Mouse (Mus musculus) liver, embryonic 12.5 days (tissue): ENCODE results near the gene Btbd8. TPM values are rescaled to one million over a fixed set of nuclear protein-coding genes. Genes with fewer than 3 reads are reported as not detected.
A peak's percentile ranks its signal among the peaks of the same experiment; 100 is the strongest.

Experiments used
- ATAC-seq: fragments of 200-750 bp; cut with Nextera tagmentation; 2 replicates; pipeline ENCODE4 v1.8.0; 2017; ENCODE audit warnings: moderate number of reproducible peaks, mild to moderate bottlenecking, moderate library complexity
- H3K27ac ChIP-seq: fragments of 300-500 bp; sonication (generic); 2 replicates; pipeline ENCODE4 v1.5.1; 2016; ENCODE audit warnings: mild to moderate bottlenecking
- H3K27me3 ChIP-seq: fragments of 300-500 bp; sonication (generic); replicated peaks from 2 replicates; pipeline ENCODE4 v1.6.1; 2016; ENCODE audit warnings: mild to moderate bottlenecking, moderate library complexity
- H3K36me3 ChIP-seq: fragments of 300-500 bp; sonication (generic); 2 replicates; pipeline ENCODE4 v1.6.1; 2016; ENCODE audit warnings: mild to moderate bottlenecking, moderate library complexity
- H3K4me1 ChIP-seq: fragments of 300-500 bp; sonication (generic); 2 replicates; pipeline ENCODE4 v1.6.1; 2016
- H3K4me2 ChIP-seq: fragments of 300-500 bp; sonication (generic); 2 replicates; pipeline ENCODE4 v1.6.1; 2016; ENCODE audit warnings: mild to moderate bottlenecking, moderate library complexity
- H3K4me3 ChIP-seq: fragments of 300-500 bp; sonication (generic); 2 replicates; pipeline ENCODE4 v1.5.1; 2016; ENCODE audit warnings: mild to moderate bottlenecking, moderate library complexity
- H3K9ac ChIP-seq: fragments of 300-500 bp; sonication (generic); 2 replicates; pipeline ENCODE4 v1.6.1; 2016; ENCODE audit warnings: mild to moderate bottlenecking, moderate library complexity
- H3K9me3 ChIP-seq: fragments of 300-500 bp; sonication (generic); replicated peaks from 2 replicates; pipeline ENCODE4 v1.6.1; 2016; ENCODE audit warnings: mild to moderate bottlenecking, moderate library complexity
- WGBS: fragments of 180-500 bp; shearing (Covaris S2); methylation state at CpG from one replicate; pipeline ENCODE4 v1.1.7; 2016; ENCODE audit not compliant: insufficient replicate concordance; 5-methylcytosine and 5-hydroxymethylcytosine counted together
- polyA plus RNA-seq: library from polyadenylated mRNA; unstranded; fragments of >200 nt; fragmentation: Nextera tagmentation; extraction: Ambion mirVana; gene quantifications from 2 replicates; pipeline ENCODE4 v1.2.1, GENCODE M21; 2016

The Btbd8 gene
- polyA plus RNA-seq, 1 experiment from 2014 or later, result 1.8 TPM

DNA sequence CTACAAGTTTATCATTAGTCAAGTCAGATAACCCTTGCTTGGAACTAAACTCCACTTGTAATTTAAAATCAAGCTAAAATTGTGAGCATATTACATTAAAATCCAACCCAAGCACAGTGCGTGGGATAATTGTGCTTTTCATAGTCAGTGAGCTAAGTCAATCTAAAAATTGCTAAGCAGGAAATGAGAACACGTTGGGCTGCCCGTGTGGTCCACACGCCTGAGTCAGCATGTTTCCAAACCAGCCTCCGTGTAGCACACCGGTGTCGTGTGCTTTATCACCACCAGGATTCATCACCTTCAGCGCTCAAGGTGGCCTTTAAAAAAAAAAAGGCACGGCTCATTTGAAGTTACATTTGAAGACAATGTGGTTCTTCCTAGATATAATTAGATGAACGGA, 86.5 kb downstream of the Btbd8 start:
- no peaks in the 10 kb centered on the region for H3K36me3 ChIP-seq
- H3K9me3 ChIP-seq, result no peaks in the 10 kb centered on the region
- H3K4me3 ChIP-seq, result no peak overlapping the region
- WGBS, result 58% methylated on average over 10 of the region's 10 CpGs
- H3K9ac ChIP-seq, result no peak overlapping the region
- no peak overlapping the region for H3K4me2 ChIP-seq
- ATAC-seq, result no peak
- H3K27me3 ChIP-seq, result no peaks in the 10 kb centered on the region
- no peak overlapping the region for H3K27ac ChIP-seq
- no peaks in the 10 kb centered on the region for H3K4me1 ChIP-seq

DNA sequence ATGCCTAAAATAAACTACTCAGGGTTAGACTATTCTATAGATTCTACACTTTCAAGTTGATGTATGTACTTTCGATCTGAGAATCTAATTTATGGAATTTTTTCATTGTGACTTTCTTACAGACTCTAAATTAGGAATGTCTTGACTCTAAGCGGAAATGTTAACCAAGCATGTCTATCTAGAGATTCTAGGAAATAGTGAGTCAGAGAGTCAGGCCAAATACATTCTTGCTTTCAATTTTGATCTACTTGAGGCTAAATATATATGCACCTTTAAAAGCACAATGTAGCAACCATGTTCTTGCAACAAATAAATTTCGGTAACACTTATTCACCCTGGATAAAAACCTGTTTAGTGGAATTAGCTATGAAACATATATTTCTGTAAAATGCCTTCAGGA, 91.1 kb downstream of the Btbd8 start:
- no peak for ATAC-seq
- no peak overlapping the region for H3K4me2 ChIP-seq
- 75% methylated on average over 3 of the region's 3 CpGs for WGBS

DNA sequence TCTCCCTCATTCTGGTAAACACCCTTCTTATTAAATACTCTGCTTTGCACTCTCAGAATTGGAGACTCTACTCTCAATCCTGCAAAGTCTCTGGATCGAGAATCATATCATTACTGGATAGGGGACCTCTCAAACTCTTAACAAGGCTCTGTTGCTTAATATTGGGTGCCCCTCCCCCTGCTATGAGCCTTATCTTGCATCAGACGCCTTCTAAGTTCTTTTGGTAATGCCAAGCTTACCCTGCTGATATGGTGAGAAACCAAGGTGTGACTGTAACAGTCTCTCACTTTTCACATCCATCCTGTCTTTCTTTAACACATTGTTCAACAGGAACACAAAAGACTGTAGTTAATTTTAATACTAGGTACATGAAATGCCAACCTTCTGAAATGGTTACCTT, 95.8 kb downstream of the Btbd8 start:
- no peak overlapping the region for H3K4me2 ChIP-seq
- H3K36me3 ChIP-seq, result no peaks in the 10 kb centered on the region
- no peaks in the 10 kb centered on the region; the same call in 1 of the 2 replicates for H3K27me3 ChIP-seq
- H3K9me3 ChIP-seq, result no peaks in the 10 kb centered on the region
- peaks cover 12% of the 10 kb centered on the region for H3K4me1 ChIP-seq
- ATAC-seq, result peak; percentile 61; the same call in 1 of the 2 replicates
- 28% methylated on average over 2 of the region's 2 CpGs for WGBS
- no peak overlapping the region for H3K27ac ChIP-seq
- H3K4me3 ChIP-seq, result no peak overlapping the region
- H3K9ac ChIP-seq, result no peak overlapping the region

More for the DNA sequence above, 91.1 kb downstream of the Btbd8 start:
- H3K27me3 ChIP-seq, result no peaks in the 10 kb centered on the region
- no peak overlapping the region for H3K9ac ChIP-seq
- peaks cover 8% of the 10 kb centered on the region for H3K4me1 ChIP-seq
- no peak overlapping the region for H3K4me3 ChIP-seq
- no peaks in the 10 kb centered on the region for H3K36me3 ChIP-seq
- no peak overlapping the region for H3K27ac ChIP-seq
- no peaks in the 10 kb centered on the region for H3K9me3 ChIP-seq

DNA sequence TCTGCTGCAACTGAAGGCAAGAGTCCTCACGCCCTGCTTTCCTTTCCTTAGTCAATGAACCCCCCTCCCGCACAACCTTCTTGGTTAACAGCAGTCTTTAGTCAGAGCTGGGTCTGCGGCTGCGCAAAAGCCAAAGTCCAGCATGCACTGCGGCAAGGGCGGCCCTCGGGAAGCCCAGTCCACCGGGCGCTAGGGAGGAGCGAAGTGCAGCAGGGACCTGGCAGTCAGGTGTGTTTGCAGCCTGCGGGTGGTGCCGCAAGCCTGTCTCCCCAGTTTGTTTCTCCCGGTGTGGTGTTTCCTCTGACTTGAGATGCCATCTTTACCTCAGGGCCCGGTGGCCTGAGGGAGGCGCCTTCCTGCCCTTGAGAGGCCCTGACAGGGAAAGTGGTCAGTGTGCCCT, 96.8 kb downstream of the Btbd8 start, which contains the start of gene 1700028K03Rik:
TSS of gene 1700028K03Rik (plus strand) at position 129 of the 400 bp plus-strand sequence.
- peak within 1 kb of the TSS; percentile 29 for H3K4me2 ChIP-seq
- peak; percentile 58; the same call in 1 of the 2 replicates for ATAC-seq
- H3K27me3 ChIP-seq, result no peaks in the 10 kb centered on the region; the same call in 1 of the 2 replicates

DNA sequence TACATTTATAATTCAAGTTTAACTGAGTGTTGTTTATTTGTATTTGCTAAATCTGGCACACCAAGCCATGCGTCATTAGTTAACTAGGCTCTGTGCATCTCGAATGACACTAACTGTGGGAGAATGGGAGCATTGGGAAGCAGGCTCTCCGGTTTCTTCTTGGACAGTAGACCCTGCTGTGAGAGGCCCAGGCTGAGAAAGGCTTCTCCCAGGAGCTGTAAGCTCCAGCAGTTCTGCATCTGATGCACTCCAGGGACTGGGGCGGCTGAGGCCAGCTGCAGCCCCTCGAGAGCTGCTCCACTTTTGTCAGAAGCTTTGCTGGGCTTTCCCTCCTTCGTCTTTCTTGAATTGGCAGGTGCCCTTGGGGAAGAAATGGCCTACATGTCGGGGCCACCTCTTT, 103.9 kb downstream of the Btbd8 start:
- Histone ChIP-seq H3K9me3 (no peaks in the 10 kb centered on the region), H3K27me3 (peaks cover 7% of the 10 kb centered on the region), H3K4me3 (no peak overlapping the region), H3K4me1 (peaks cover 2% of the 10 kb centered on the region), H3K4me2 (no peak overlapping the region), H3K9ac (no peak overlapping the region), H3K36me3 (no peaks in the 10 kb centered on the region), H3K27ac (no peak overlapping the region)
- no peak for ATAC-seq
- 55% methylated on average over 7 of the region's 7 CpGs for WGBS

More for the DNA sequence above, 96.8 kb downstream of the Btbd8 start, which contains the start of gene 1700028K03Rik:
- Histone ChIP-seq H3K9me3 (no peaks in the 10 kb centered on the region), H3K27ac (no peak within 1 kb of the TSS), H3K36me3 (no peaks in the 10 kb centered on the region), H3K9ac (no peak within 1 kb of the TSS), H3K4me3 (no peak within 1 kb of the TSS), H3K4me1 (peaks cover 12% of the 10 kb centered on the region)
- 52% methylated on average over 15 of the region's 15 CpGs for WGBS

DNA sequence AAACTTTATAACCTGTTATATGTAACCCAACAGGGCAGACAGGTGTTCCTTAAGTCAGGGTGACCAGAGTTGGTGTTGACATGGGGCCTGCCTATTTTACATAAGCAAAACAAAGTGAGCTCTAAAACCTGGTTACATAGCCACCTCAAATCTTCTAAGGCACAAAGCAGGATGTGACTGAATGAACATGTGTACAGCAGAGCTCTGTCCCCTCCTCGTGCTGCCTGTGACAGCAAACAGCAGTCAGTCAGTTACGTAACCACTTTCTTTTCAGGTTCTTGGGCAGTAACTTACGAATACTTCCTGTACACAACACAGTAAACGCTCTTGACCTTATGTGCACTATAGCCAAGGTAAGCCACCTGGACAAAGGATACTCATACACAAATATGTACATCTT, 108.1 kb downstream of the Btbd8 start:
- no peak for ATAC-seq
- H3K4me3 ChIP-seq, result no peak overlapping the region
- peaks cover 25% of the 10 kb centered on the region for H3K4me1 ChIP-seq
- WGBS, result 63% methylated on average over 4 of the region's 4 CpGs
- H3K4me2 ChIP-seq, result no peak overlapping the region
- H3K9me3 ChIP-seq, result no peaks in the 10 kb centered on the region
- peaks cover 9% of the 10 kb centered on the region; the same call in 1 of the 2 replicates for H3K36me3 ChIP-seq
- no peak overlapping the region for H3K9ac ChIP-seq
- no peak overlapping the region for H3K27ac ChIP-seq
- H3K27me3 ChIP-seq, result peaks cover 7% of the 10 kb centered on the region

DNA sequence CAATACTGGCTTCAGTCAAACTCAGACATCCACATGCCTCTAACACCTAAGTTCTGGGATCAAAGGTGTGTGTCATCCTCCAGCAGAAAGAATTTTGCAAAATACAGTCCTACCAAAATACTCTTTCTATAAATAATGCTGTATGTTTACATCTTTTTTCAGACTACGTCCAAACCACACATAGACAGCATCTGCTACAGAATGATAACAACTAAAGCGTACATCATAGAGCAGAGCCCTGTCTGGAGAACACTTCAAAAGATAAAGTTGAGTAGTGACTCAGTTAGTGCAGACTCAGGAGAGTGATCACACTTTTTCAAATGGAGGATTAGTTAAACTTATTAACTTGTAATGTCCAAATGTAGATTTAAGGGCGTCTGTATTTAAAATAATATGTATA, 110.2 kb downstream of the Btbd8 start:
- 32% methylated on average over 3 of the region's 3 CpGs for WGBS
- H3K4me3 ChIP-seq, result no peak overlapping the region
- H3K27me3 ChIP-seq, result no peaks in the 10 kb centered on the region
- no peaks in the 10 kb centered on the region for H3K9me3 ChIP-seq
- H3K27ac ChIP-seq, result peak overlapping the region; percentile 83
- H3K36me3 ChIP-seq, result peaks cover 18% of the 10 kb centered on the region
- H3K9ac ChIP-seq, result no peak overlapping the region; the same call in 1 of the 2 replicates
- peaks cover 25% of the 10 kb centered on the region for H3K4me1 ChIP-seq
- peak; percentile 100 for ATAC-seq
- peak overlapping the region; percentile 32 for H3K4me2 ChIP-seq

DNA sequence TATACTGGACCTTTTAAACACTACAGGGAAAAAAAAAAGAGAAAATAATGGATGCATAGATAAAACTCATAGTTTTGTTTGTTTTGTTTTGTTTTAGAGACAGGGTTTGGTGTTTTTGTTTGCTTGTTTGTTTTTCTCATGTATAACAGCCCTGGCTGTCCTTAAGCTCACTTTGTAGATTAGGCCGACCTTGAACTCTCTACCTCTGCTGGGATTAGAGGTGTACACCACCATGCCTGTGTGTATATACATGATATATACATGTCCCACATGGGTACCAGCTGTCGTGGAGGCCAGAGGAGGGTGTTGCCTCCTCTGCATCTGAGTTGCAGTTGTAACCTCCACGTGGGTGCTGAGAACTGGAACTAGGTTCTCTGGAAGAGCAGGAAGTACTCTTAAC, 110.6 kb downstream of the Btbd8 start:
- 72% methylated on average over 3 of the region's 3 CpGs for WGBS

DNA sequence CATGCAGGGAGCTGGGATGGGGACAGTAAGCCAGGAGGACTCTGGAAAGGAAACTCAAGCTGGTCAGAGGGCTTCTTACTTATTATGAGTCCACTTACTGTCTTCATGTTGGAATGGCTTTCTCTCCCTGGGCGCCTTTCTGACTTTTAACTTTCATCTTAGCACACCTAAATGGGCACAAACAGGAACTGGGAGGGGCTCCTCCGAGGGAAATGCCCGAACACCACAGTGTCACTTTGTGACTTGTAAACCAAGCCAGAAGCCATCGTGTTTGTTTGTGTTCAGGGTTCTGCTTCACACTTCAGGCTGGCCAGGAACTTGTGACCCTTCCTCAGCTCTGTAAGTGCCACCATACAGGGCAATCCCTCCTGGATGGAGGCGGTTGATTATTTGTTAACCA, 116.5 kb downstream of the Btbd8 start:
- 68% methylated on average over 5 of the region's 5 CpGs for WGBS
- H3K9ac ChIP-seq, result no peak overlapping the region
- H3K27ac ChIP-seq, result no peak overlapping the region
- no peak overlapping the region for H3K4me3 ChIP-seq
- H3K4me2 ChIP-seq, result no peak overlapping the region
- no peaks in the 10 kb centered on the region for H3K27me3 ChIP-seq
- ATAC-seq, result no peak
- peaks cover 6% of the 10 kb centered on the region for H3K4me1 ChIP-seq
- no peaks in the 10 kb centered on the region for H3K9me3 ChIP-seq
- peaks cover 33% of the 10 kb centered on the region for H3K36me3 ChIP-seq

More for the DNA sequence above, 110.6 kb downstream of the Btbd8 start:
- H3K9ac ChIP-seq, result peak overlapping the region; percentile 44; the same call in 1 of the 2 replicates
- H3K27me3 ChIP-seq, result no peaks in the 10 kb centered on the region
- no peaks in the 10 kb centered on the region for H3K9me3 ChIP-seq
- ATAC-seq, result peak; percentile 43
- peak overlapping the region; percentile 32 for H3K4me2 ChIP-seq
- H3K36me3 ChIP-seq, result peaks cover 18% of the 10 kb centered on the region
- no peak overlapping the region for H3K4me3 ChIP-seq
- H3K4me1 ChIP-seq, result peaks cover 25% of the 10 kb centered on the region
- H3K27ac ChIP-seq, result peak overlapping the region; percentile 83

DNA sequence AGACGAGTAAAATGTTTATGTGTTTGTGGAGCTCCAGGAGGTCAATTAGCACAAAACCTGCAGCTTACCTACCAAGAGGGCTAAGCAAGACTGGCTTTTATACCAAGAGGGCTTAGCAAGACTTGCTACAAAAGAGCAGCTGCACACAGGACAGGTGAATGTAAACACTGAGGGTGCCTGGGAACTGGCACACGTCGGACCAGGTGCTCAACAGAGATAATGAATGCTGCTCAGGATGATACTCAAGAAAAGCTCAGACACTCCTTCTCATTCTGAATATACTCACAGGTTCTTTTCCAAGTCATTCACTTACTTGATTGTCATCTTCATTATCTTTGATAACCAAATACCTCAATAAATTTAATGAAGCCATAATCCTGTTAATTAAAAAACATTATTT, 119.2 kb downstream of the Btbd8 start:
- 59% methylated on average over 3 of the region's 3 CpGs for WGBS
- ATAC-seq, result peak; percentile 80

More for the DNA sequence above, 119.2 kb downstream of the Btbd8 start:
- Histone ChIP-seq H3K9ac (no peak overlapping the region), H3K4me3 (no peak overlapping the region), H3K27me3 (no peaks in the 10 kb centered on the region), H3K36me3 (peaks cover 40% of the 10 kb centered on the region), H3K4me1 (peaks cover 6% of the 10 kb centered on the region), H3K4me2 (no peak overlapping the region), H3K9me3 (no peaks in the 10 kb centered on the region), H3K27ac (no peak overlapping the region)

Other genes starting within 250 kb of the Btbd8 start
- 18.4 and 19.2 TPM in 2 replicates for gene Tgfbr3, start 148.4 kb upstream of the Btbd8 start, polyA plus RNA-seq
- 0.20 and 0.24 TPM in 2 replicates for gene Brdt, start 106.8 kb upstream of the Btbd8 start, polyA plus RNA-seq
- 0.10 TPM in 1 of 2 replicates, not detected in the other for gene Ephx4, start 35.3 kb upstream of the Btbd8 start, polyA plus RNA-seq
- gene Lpcat2b, start 6.4 kb upstream of the Btbd8 start, polyA plus RNA-seq, result not detected in 2 replicates
- gene Gm42669, start 69.6 kb downstream of the Btbd8 start, polyA plus RNA-seq, result 0.06 TPM in 1 of 2 replicates, not detected in the other
- gene 1700028K03Rik, start 96.7 kb downstream of the Btbd8 start, polyA plus RNA-seq, result 0.17 TPM in 2 replicates
- gene Rpap2, start 159.4 kb downstream of the Btbd8 start, polyA plus RNA-seq, result 9.1 and 10.6 TPM in 2 replicates
- 10.3 and 12.2 TPM in 2 replicates for gene Glmn, start 159.9 kb downstream of the Btbd8 start, polyA plus RNA-seq